Mouse (Mus musculus) myocyte (in vitro differentiated cells): ENCODE results near the gene Hspa1b.

Source experiments
- E2F4 ChIP-seq: IDR thresholded peaks from one replicate; pipeline ENCODE4 v1.6.1; 2011; ENCODE audit warnings: mild to moderate bottlenecking, control low read depth, moderate library complexity; ENCODE audit not compliant: insufficient read depth
- POLR2A ChIP-seq: IDR thresholded peaks from one replicate; pipeline ENCODE4 v1.6.1; 2011; ENCODE audit warnings: low read depth, mild to moderate bottlenecking, control low read depth, moderate library complexity; ENCODE audit not compliant: insufficient read length
- USF1 ChIP-seq: IDR thresholded peaks from one replicate; pipeline ENCODE4 v1.6.1; 2011; ENCODE audit warnings: low read depth, mild to moderate bottlenecking, control low read depth, moderate library complexity

GRCm38 (mm10) chr17:35007387-35007991, 48.5 kb upstream of the Hspa1b start:
- TF ChIP-seq USF1 (no peak), E2F4 (no peak), POLR2A (no peak)
